Comparison of ENCODE assay signal across 9 mouse cellular contexts in the genomic region with DNA sequence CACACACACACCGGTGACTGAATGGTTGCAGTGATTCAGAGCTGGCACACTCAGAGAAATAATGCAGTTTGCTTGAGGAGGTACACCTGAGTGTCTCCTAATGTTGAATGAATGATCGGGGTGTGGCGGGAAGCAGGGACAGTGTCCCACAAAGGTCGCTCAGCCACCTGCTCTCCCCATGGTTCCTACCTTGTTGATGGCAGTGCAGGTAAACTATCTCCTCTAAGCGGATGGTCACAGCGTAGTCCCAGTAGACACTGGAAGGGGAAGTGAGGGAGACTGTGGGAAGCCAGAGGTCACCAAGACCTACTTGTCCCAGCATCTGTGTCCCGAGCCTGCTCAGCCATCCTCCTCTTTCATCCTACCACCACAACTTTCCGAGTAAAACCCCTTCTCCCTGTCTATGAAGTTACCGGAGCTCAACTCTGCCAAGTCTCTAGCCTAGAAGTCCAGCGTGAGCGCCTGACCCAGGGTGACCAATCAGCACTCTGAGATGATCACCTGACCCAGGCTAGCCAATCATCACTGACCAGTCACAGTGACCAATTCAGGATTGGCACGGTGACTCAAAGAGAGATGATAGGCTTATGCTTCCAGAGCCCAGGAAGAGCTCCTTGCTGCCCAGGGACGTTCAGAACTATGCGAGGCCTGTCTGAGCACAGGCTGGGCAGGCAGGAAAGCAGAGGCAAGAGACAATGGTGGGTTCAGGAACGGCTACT. TPM values are rescaled to one million over a fixed set of nuclear protein-coding genes. Genes with fewer than 3 reads are reported as not detected.
A peak's percentile ranks its signal among the peaks of the same experiment; 100 is the strongest.
DNase-seq lines count a peak whose midpoint lies in the region; ATAC-seq and TF ChIP-seq lines count a peak whose summit lies in the region.
"Had no signal": no experiment of that assay in that cellular context is flagged by ENCODE, and none has a peak within 500 bp of the region (broad histone marks: within the 10 kb centered on the region; RNA-seq: fewer than 3 reads in every experiment).

No protein-coding gene starts in this region.

- peak; percentile 83 for ATAC-seq in embryonic facial prominence, embryonic 11.5 days (replicated peaks; ENCODE audit: insufficient number of reproducible peaks, low FRiP score, low TSS enrichment, low read depth)
- ATAC-seq in intestine, embryonic 16.5 days = peak; percentile 94

- H3K36me3 ChIP-seq in embryonic facial prominence, embryonic 11.5 days (replicated peaks; ENCODE audit: control insufficient read depth, insufficient read depth, low read depth, low read length) = no peaks in the 10 kb centered on the region; the same call in 1 of the 2 replicates
- H3K36me3 ChIP-seq in intestine, embryonic 16.5 days (ENCODE audit: control insufficient read depth, insufficient read depth, low read length) = 0 out of 2 replicates have a peak, but pooled peaks cover 4% of the 10 kb centered on the region

- no peak overlapping the region for H3K27ac ChIP-seq in embryonic facial prominence, embryonic 11.5 days (replicated peaks; ENCODE audit: low read depth, low read length)
- H3K27ac ChIP-seq in intestine, embryonic 16.5 days (ENCODE audit: low read length) = no peak overlapping the region
- H3K27ac ChIP-seq in layer of hippocampus, adult 2 months = no peak overlapping the region

- DNase-seq in gastrocnemius, adult 18-20 months (ENCODE audit: low spot score) = peak; percentile 8
- no peak for DNase-seq in gastrocnemius, postnatal 36 days
- DNase-seq in embryonic facial prominence, embryonic 11.5 days (ENCODE audit: low spot score) = peak; percentile 85
- peak; percentile 76 for DNase-seq in lung, adult 18-20 months
- peak; percentile 86 for DNase-seq in retina, embryonic 14.5 days (ENCODE audit: low spot score)
- DNase-seq in layer of hippocampus, adult 2 months (ENCODE audit: low spot score in 2 of 2) = no peak
- DNase-seq in thymus, postnatal 0 days (ENCODE audit: low spot score) = no peak

- H3K9ac ChIP-seq in embryonic facial prominence, embryonic 11.5 days (replicated peaks; ENCODE audit: low read length) = peak overlapping the region; percentile 32
- peak overlapping the region; percentile 44; the same call in 1 of the 2 replicates for H3K9ac ChIP-seq in intestine, embryonic 16.5 days (ENCODE audit: low read depth, low read length)

- H3K4me1 ChIP-seq in embryonic facial prominence, embryonic 11.5 days (ENCODE audit: control insufficient read depth, insufficient read depth, low read length) = no peaks in the 10 kb centered on the region
- no peaks in the 10 kb centered on the region for H3K4me1 ChIP-seq in intestine, embryonic 16.5 days (ENCODE audit: control insufficient read depth, insufficient read depth, low read length)

- intact Hi-C loops in gastrocnemius, postnatal 36 days (cut with DNase I) = no loop called here

- no peaks in the 10 kb centered on the region for H3K9me3 ChIP-seq in embryonic facial prominence, embryonic 11.5 days (replicated peaks; ENCODE audit: control insufficient read depth, low read length)
- no peaks in the 10 kb centered on the region for H3K9me3 ChIP-seq in intestine, embryonic 16.5 days (ENCODE audit: control insufficient read depth, low read length)

- H3K27me3 ChIP-seq in embryonic facial prominence, embryonic 11.5 days (ENCODE audit: control insufficient read depth, insufficient read depth, low read length) = no peaks in the 10 kb centered on the region
- no peaks in the 10 kb centered on the region for H3K27me3 ChIP-seq in intestine, embryonic 16.5 days (replicated peaks; ENCODE audit: control insufficient read depth, insufficient read depth, low read length)

- TF ChIP-seq CTCF in layer of hippocampus, adult 2 months (conservative IDR thresholded peaks at IDR 0.05) = no peak

- peak overlapping the region; percentile 41 for H3K4me2 ChIP-seq in embryonic facial prominence, embryonic 11.5 days (ENCODE audit: low read depth, low read length)
- H3K4me2 ChIP-seq in intestine, embryonic 16.5 days (ENCODE audit: low read depth, low read length) = peak overlapping the region; percentile 19

- peak overlapping the region; percentile 40 for H3K4me3 ChIP-seq in embryonic facial prominence, embryonic 11.5 days (ENCODE audit: low read depth, low read length)
- peak overlapping the region; percentile 42 for H3K4me3 ChIP-seq in intestine, embryonic 16.5 days (ENCODE audit: low read length)
- H3K4me3 ChIP-seq in layer of hippocampus, adult 2 months = no peak overlapping the region; the same call in 1 of the 2 replicates

- WGBS in embryonic facial prominence, embryonic 11.5 days = 24% methylated on average over 15 of the region's 15 CpGs
- WGBS in intestine, embryonic 16.5 days = 26% methylated on average over 15 of the region's 15 CpGs

RNA-seq across cellular contexts. Expression of a gene that starts 30.3 kb away (rescaled TPM):
- under 1 TPM; 0.38 to 0.39 TPM for total RNA-seq in gastrocnemius, adult 18-20 months (2021)
- total RNA-seq in gastrocnemius, postnatal 36 days (2021) = under 1 TPM; 0.32 to 0.61 TPM
- polyA plus RNA-seq in embryonic facial prominence, embryonic 11.5 days (2014; fragmentation: Nextera tagmentation; extraction: Ambion mirVana) = 6.8 and 7.4 TPM in 2 replicates
- polyA plus RNA-seq in intestine, embryonic 16.5 days (2015; fragmentation: Nextera tagmentation; extraction: Ambion mirVana) = 10.3 and 11.1 TPM in 2 replicates
- total RNA-seq in layer of hippocampus, adult 2 months (2021) = 10 to 100 TPM; 80.3 to 85.4 TPM
- 0.46 and 0.99 TPM in 2 replicates for polyA plus RNA-seq in thymus, postnatal 0 days (2015; fragmentation: Nextera tagmentation; extraction: Ambion mirVana)

RNA-seq across cellular contexts. Expression of a gene that starts 53.6 kb away (rescaled TPM):
- not detected for total RNA-seq in gastrocnemius, adult 18-20 months (2021)
- not detected for total RNA-seq in gastrocnemius, postnatal 36 days (2021)
- 0.33 and 0.70 TPM in 2 replicates for polyA plus RNA-seq in embryonic facial prominence, embryonic 11.5 days (2014; fragmentation: Nextera tagmentation; extraction: Ambion mirVana)
- polyA plus RNA-seq in intestine, embryonic 16.5 days (2015; fragmentation: Nextera tagmentation; extraction: Ambion mirVana) = 0.13 and 0.28 TPM in 2 replicates
- not detected for total RNA-seq in layer of hippocampus, adult 2 months (2021)
- polyA plus RNA-seq in thymus, postnatal 0 days (2015; fragmentation: Nextera tagmentation; extraction: Ambion mirVana) = 0.09 TPM in 1 of 2 replicates, not detected in the other
- polyA plus RNA-seq: heart, embryonic 16.5 days had no signal

RNA-seq across cellular contexts. Expression of a gene that starts 59.3 kb away (rescaled TPM):
- total RNA-seq in gastrocnemius, adult 18-20 months (2021) = 10 to 100 TPM; 21.3 to 25.8 TPM
- 10 to 100 TPM; 22.3 to 23.0 TPM for total RNA-seq in gastrocnemius, postnatal 36 days (2021)
- 1.4 and 1.7 TPM in 2 replicates for polyA plus RNA-seq in embryonic facial prominence, embryonic 11.5 days (2014; fragmentation: Nextera tagmentation; extraction: Ambion mirVana)
- 8.3 and 9.5 TPM in 2 replicates for polyA plus RNA-seq in intestine, embryonic 16.5 days (2015; fragmentation: Nextera tagmentation; extraction: Ambion mirVana)
- 10 to 100 TPM; 60.2 to 62.1 TPM for total RNA-seq in layer of hippocampus, adult 2 months (2021)
- 3.8 and 3.9 TPM in 2 replicates for polyA plus RNA-seq in thymus, postnatal 0 days (2015; fragmentation: Nextera tagmentation; extraction: Ambion mirVana)

Comparison
In these comparisons a context has a peak if more than half of its experiments do, and no peak if none do; other contexts are left out.
1. DNase-seq: peak in gastrocnemius, adult 18-20 months (single experiment), embryonic facial prominence, embryonic 11.5 days (single experiment), lung, adult 18-20 months (2 of 2) and retina, embryonic 14.5 days (single experiment); none in gastrocnemius, postnatal 36 days (0 of 2), layer of hippocampus, adult 2 months (0 of 2) and thymus, postnatal 0 days (single experiment).
2. RNA of a gene that starts 30.3 kb away (total RNA-seq): 80.3 to 85.4 TPM in layer of hippocampus, adult 2 months; 0.32 to 0.61 TPM in gastrocnemius, postnatal 36 days and 0.38 to 0.39 TPM in gastrocnemius, adult 18-20 months; every median in the first group is over 10 times any median in the second.